Mouse (Mus musculus) ES-Bruce4 (cell line): Measurements from ENCODE around the gene Odf2l. TPM values are rescaled to one million over a fixed set of nuclear protein-coding genes. Genes with fewer than 3 reads are reported as not detected.

ENCODE experiments used
- H3K27ac ChIP-seq: 2 replicates; pipeline ENCODE4 v1.5.1; 2012; ENCODE audit warnings: low read length, inconsistent platforms; ENCODE audit not compliant: insufficient read depth
- H3K27me3 ChIP-seq: 2 replicates; pipeline ENCODE4 v1.6.1; 2012; ENCODE audit warnings: mild to moderate bottlenecking, low read length, inconsistent platforms; ENCODE audit not compliant: control insufficient read depth, poor library complexity, insufficient read depth, severe bottlenecking
- H3K36me3 ChIP-seq: 2 replicates; pipeline ENCODE4 v1.6.1; 2012; ENCODE audit warnings: inconsistent platforms, mild to moderate bottlenecking, low read length, moderate library complexity; ENCODE audit not compliant: control insufficient read depth, poor library complexity, insufficient read depth, severe bottlenecking
- H3K4me1 ChIP-seq: one replicate; pipeline ENCODE4 v1.8.1; 2011; ENCODE audit warnings: low read length; ENCODE audit not compliant: control insufficient read depth, insufficient read depth
- H3K4me3 ChIP-seq: 2 replicates; pipeline ENCODE4 v1.5.1; 2011; ENCODE audit warnings: low read depth, mild to moderate bottlenecking, low read length
- H3K9ac ChIP-seq: 2 replicates; pipeline ENCODE4 v1.6.1; 2012; ENCODE audit warnings: low read depth, mild to moderate bottlenecking, inconsistent platforms; ENCODE audit not compliant: poor library complexity, severe bottlenecking
- H3K9me3 ChIP-seq: replicated peaks from 2 replicates; pipeline ENCODE4 v1.6.1; 2012; ENCODE audit warnings: mild to moderate bottlenecking, low read length, inconsistent platforms; ENCODE audit not compliant: control insufficient read depth, poor library complexity, insufficient read depth, severe bottlenecking
- CTCF ChIP-seq: IDR thresholded peaks from one replicate; pipeline ENCODE4 v1.8.1; 2011; ENCODE audit warnings: low read depth, low read length
- EP300 ChIP-seq: IDR thresholded peaks from 2 replicates; pipeline ENCODE4 v1.6.1; 2011; ENCODE audit warnings: low read depth, low read length; ENCODE audit not compliant: insufficient read depth
- POLR2A ChIP-seq: IDR thresholded peaks from one replicate; pipeline ENCODE4 v1.8.1; 2011; ENCODE audit warnings: low read length; ENCODE audit not compliant: insufficient read depth
- polyA plus RNA-seq: library from polyadenylated mRNA; stranded (reverse); fragments of >200 nt; gene quantifications from 2 replicates; pipeline ENCODE4 v1.2.4, GENCODE M21; 2011; ENCODE audit warnings: low read depth; ENCODE audit not compliant: missing spikeins, insufficient read depth, insufficient read length

The Odf2l gene
- polyA plus RNA-seq, 1 experiment = 61.3 TPM

- H3K9ac ChIP-seq = no peak overlapping the region
- no peaks in the 10 kb centered on the region for H3K36me3 ChIP-seq
- no peaks in the 10 kb centered on the region for H3K4me1 ChIP-seq
- TF ChIP-seq POLR2A (no peak), CTCF (no peak), EP300 (no peak)
- no peaks in the 10 kb centered on the region; the same call in 1 of the 2 replicates for H3K9me3 ChIP-seq
- no peak overlapping the region for H3K27ac ChIP-seq
- H3K4me3 ChIP-seq = no peak overlapping the region
- no peaks in the 10 kb centered on the region for H3K27me3 ChIP-seq
Measured at GRCm38 (mm10) chr3:145086180-145086579, 32.2 kb upstream of the Odf2l start.

GRCm38 (mm10) chr3:145087857-145088598 is 30.4 kb upstream of the Odf2l start:
- Histone ChIP-seq H3K9me3 (no peaks in the 10 kb centered on the region; the same call in 1 of the 2 replicates), H3K36me3 (no peaks in the 10 kb centered on the region)

GRCm38 (mm10) chr3:145099291-145099690 is 19.1 kb upstream of the Odf2l start, which contains the start of gene Clca2:
Gene Clca2 (minus strand): TSS chr3:145099443.
- no peaks in the 10 kb centered on the region for H3K9me3 ChIP-seq
- H3K4me3 ChIP-seq = no peak within 1 kb of the TSS
- no peaks in the 10 kb centered on the region for H3K36me3 ChIP-seq
- no peaks in the 10 kb centered on the region for H3K27me3 ChIP-seq
- H3K9ac ChIP-seq = no peak within 1 kb of the TSS
- no peak within 1 kb of the TSS for H3K27ac ChIP-seq
- no peak for TF ChIP-seq EP300
- no peak for TF ChIP-seq CTCF
- no peak for TF ChIP-seq POLR2A
- no peaks in the 10 kb centered on the region for H3K4me1 ChIP-seq

More at GRCm38 (mm10) chr3:145087857-145088598, 30.4 kb upstream of the Odf2l start:
- Histone ChIP-seq H3K27me3 (no peaks in the 10 kb centered on the region), H3K9ac (no peak overlapping the region), H3K4me1 (no peaks in the 10 kb centered on the region), H3K4me3 (no peak overlapping the region), H3K27ac (no peak overlapping the region)
- TF ChIP-seq POLR2A (no peak), CTCF (no peak), EP300 (no peak)

- no peaks in the 10 kb centered on the region for H3K9me3 ChIP-seq
- H3K4me1 ChIP-seq = no peaks in the 10 kb centered on the region
- no peaks in the 10 kb centered on the region for H3K27me3 ChIP-seq
- no peak overlapping the region for H3K9ac ChIP-seq
- no peak overlapping the region for H3K4me3 ChIP-seq
- TF ChIP-seq EP300 (no peak), CTCF (no peak), POLR2A (no peak)
- no peaks in the 10 kb centered on the region for H3K36me3 ChIP-seq
- H3K27ac ChIP-seq = no peak overlapping the region
Measured at GRCm38 (mm10) chr3:145101891-145102555, 16.4 kb upstream of the Odf2l start.

GRCm38 (mm10) chr3:145103321-145103720 is 15.1 kb upstream of the Odf2l start:
- Histone ChIP-seq H3K36me3 (no peaks in the 10 kb centered on the region), H3K9ac (no peak overlapping the region), H3K4me1 (no peaks in the 10 kb centered on the region), H3K9me3 (peaks cover 4% of the 10 kb centered on the region; the same call in 1 of the 2 replicates), H3K4me3 (no peak overlapping the region), H3K27ac (no peak overlapping the region), H3K27me3 (no peaks in the 10 kb centered on the region)
- TF ChIP-seq POLR2A = no peak
- TF ChIP-seq EP300 = no peak
- no peak for TF ChIP-seq CTCF

DNA sequence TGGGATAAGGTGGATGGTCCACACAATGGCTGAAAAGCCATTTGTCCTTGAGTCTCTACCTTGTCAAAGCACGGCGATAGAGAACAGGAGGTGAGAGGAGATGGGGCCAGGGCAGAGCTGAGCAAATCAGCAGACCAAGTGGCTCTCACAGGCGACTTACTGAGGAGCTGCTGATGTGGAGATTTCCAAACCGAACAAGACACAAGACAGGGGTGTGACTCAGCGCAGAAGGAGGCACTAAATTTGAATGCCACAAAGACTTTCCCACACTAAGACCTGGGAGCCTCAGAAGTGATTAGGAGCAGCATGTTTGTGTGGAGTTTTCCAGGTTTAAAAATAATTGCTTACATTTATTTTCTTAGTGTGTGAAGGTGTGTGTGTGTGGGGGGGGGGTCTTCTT is 14.6 kb upstream of the Odf2l start:
- Histone ChIP-seq H3K4me3 (no peak overlapping the region), H3K9me3 (peaks cover 9% of the 10 kb centered on the region), H3K9ac (no peak overlapping the region), H3K27me3 (no peaks in the 10 kb centered on the region), H3K27ac (no peak overlapping the region), H3K36me3 (no peaks in the 10 kb centered on the region), H3K4me1 (no peaks in the 10 kb centered on the region)
- TF ChIP-seq EP300 (no peak), POLR2A (no peak), CTCF (no peak)
